Mouse (Mus musculus) common myeloid progenitor, adult 5-6 weeks (primary cell): ENCODE measurements around the gene Ankmy2. TPM values are rescaled to one million over a fixed set of nuclear protein-coding genes. Genes with fewer than 3 reads are reported as not detected.

ENCODE experiments used
- ATAC-seq: replicated peaks from 2 replicates; pipeline ENCODE4 v1.8.0; 2016; ENCODE audit warnings: low read depth, mild to moderate bottlenecking, moderate TSS enrichment, inconsistent platforms; ENCODE audit not compliant: poor library complexity, severe bottlenecking
- total RNA-seq: library from RNA; stranded (forward); fragments of 200-1000, 187-1606 nt; gene quantifications from 2 replicates; pipeline ENCODE4 v1.2.3, GENCODE M21; 2017

The Ankmy2 gene
- total RNA-seq, 1 experiment from 2014 or later: 23.5 TPM

DNA sequence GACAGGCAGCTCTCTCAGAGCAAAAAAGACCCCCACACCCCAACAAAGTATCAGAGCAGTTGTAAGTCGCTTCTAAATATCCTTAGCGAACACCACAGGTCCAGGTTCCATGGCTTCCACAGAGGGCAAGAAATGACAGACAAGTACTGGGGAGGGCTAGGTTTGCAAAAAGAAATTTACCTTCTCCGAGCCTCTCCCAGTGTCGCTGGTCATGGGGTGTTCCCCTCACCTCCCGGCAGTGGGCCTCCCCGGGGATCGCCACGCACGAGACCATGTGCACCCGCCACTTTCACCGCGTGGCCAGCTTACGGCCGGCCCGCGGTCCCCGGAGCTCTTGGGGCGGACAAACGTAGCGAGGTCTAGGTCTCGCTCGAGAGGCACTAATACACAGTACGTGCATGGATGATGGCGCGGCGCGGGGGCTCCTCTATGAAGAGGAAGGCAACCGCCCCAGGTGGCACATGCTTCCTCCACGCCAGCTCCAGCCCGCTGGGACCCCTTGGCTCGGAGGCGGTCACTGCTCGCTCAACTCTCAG is 745 bp upstream of the Ankmy2 start:
- peak; percentile 30 for ATAC-seq

- ATAC-seq: peak; percentile 11
Observed at GRCm38 (mm10) chr12:36157304-36157637, 357 bp downstream of the Ankmy2 start.

DNA sequence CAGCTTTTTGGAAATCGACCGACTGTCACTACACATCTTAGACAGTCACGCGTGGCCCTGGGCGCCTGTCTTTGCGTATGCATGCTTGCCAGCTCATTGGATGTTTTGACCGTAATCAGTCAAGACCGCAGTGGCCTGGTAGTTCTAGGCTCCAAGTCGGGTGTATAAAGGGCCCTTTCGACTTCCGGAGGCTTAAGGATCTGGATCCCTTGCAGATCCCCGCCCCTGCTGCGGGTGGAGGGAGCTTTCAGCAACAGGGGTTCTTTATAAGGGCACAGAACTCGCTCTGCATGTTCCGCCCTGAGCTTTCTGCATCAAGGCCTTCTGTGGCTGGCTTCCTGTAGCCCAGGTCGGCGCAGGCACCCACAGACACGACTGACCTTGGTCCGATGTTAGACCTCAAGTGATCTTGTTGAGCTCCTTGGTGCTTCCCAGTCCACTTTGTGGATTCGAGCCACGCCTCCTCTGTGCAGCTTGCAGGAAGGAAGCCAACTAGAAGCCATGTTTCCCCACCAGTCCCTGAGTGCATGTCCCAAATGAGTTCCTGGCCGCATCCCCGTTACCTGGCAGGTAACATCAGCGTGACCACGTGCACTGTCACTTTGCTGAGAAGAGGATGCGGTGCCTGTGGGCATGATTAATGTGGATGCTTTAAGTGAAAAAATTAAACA is 859 bp downstream of the Ankmy2 start, which contains the start of gene Bzw2:
Gene Bzw2 (minus strand): TSS at position 443 of the 671 bp plus-strand sequence.
- ATAC-seq: peak; percentile 56

GRCm38 (mm10) chr12:36164126-36164791 is 7.3 kb downstream of the Ankmy2 start:
- ATAC-seq: 0 out of 2 replicates have a peak, but pooled peaks have one; percentile 15

GRCm38 (mm10) chr12:36165299-36165698 is 8.4 kb downstream of the Ankmy2 start:
- ATAC-seq: no peak

DNA sequence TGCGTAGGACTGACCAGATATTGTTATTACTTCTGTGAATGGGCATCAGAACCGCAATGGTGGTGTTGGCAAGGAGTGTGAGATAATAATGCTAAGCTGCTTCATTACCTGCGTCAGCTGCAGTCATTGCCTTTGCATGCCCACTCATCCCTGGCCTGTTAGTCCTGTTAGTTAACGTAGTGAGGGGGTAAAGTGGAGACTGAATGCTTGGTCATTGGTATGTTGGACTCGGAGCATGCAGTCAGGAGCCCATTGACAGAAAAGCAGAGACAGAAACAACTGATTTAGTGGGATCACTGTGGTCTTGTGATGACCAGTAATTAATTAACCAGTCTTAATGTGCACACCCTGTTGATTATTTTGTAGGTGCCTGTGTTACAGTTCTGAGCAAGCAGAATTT is 20.3 kb downstream of the Ankmy2 start:
- ATAC-seq: no peak

DNA sequence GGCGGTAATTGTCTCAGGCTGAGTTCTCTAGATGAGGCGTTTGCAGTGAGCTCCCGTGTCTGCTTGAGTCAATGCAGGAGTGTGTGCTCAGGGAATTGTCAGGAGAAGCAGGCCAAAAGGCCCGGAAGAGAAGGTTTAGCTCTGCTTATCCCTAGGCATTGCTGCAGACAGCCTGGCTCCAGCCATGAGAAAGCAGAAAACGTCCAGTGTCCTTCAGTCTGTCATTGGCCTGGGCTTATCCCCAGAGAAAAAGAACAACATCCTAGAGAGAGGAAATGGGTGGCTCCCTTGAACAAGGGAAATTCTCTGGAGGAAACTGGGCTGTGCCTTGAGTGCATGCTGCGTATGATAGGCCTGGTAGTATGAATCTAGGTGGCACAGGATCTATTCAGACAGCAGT is 25.7 kb downstream of the Ankmy2 start:
- no peak for ATAC-seq

DNA sequence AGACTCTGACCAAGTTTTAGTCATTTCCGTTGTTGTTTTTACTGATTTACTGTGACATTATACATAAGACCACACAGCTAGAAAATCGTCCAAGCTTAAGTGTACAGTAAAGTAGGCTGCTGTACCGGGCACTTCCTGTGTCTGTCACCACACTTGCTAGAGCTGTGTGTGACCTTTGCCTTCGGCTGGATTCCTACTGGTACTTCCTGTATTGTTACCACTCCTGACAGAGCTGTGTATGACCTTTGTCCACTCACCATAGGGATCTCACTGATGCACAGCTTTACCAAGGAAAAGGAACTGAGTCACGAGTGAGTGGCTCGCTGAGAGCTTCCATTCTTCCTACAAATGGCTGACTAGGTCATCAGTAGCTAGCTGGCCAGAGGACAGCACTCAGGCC is 30.2 kb downstream of the Ankmy2 start:
- ATAC-seq: no peak

GRCm38 (mm10) chr12:36189610-36190009 is 32.7 kb downstream of the Ankmy2 start:
- no peak for ATAC-seq

DNA sequence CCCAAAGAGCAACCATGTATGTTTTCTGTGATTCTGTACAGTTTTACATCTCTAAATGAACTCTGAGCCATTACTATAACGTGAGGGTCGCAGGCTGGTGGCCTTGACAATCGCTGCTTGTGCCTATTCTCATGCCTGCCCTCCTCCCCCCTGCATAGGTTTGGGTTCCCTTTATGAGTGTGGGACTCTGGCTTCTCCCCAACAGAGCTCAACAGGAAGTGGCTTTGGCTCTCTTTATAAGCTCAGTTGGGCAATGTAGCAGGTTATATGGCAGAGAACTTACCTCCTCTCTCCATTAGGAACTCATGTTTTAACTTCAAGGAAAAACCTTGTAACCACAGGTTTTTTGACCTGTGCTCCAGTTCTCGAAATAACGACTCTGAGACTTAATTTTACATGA is 33.4 kb downstream of the Ankmy2 start:
- ATAC-seq: peak; percentile 93

- ATAC-seq: no peak
Observed at GRCm38 (mm10) chr12:36194976-36195375, 38.1 kb downstream of the Ankmy2 start.

GRCm38 (mm10) chr12:36205579-36206119 is 48.7 kb downstream of the Ankmy2 start:
- peak; percentile 85 for ATAC-seq

DNA sequence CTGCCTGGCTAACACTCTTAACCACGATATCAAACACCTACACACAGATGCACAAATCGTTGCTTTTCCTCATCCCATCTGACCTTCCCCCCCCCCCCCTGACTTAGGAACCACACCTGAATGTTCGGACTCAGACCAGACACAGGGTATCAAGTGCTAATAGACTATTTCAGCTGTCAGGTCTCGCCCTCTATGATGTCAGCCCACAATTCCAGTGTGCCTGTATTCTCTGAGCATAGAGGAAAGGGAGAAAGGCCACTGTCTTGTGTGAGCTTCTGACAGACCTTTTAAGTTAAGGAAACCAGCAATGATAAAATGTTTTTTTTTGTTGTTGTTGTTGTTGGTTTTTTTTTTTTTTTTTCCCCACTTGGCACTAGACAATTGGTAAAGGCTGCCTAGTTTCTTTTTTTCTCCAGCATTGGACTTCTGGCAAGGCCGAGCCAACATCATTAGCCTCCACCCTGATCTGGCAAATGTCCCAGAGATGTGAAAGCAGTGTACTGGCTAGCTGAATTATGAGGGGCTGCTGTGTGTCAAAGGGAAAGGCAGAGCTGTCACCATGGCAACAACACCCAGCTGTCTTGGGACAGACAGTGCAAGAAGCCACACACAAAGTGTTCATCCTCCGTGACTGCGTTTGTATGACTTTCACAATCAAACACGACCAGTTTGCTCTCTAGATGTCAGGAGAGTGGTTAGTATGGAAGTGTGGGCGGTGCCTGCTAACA is 50.3 kb downstream of the Ankmy2 start:
- peak; percentile 84 for ATAC-seq

DNA sequence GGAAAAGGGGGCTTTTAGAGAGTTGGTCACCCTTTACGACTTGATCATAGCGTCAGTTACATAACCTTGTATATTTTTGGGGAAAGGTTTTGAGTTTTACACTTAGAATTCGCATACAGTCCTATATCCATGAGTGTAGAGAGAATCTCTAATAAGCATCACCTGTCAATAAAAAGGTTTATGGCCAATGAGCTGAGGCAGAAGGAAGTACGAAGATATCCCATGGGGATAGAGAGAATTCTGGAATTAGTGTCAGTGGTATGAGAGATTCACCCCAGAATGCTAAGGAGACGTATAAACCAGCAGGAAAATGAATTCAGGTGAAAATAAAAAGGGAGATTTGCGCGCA is 50.9 kb downstream of the Ankmy2 start:
- no peak for ATAC-seq

GRCm38 (mm10) chr12:36208456-36208855 is 51.5 kb downstream of the Ankmy2 start:
- no peak for ATAC-seq

- no peak for ATAC-seq
Observed at GRCm38 (mm10) chr12:36210096-36210495, 53.2 kb downstream of the Ankmy2 start.

- peak; percentile 97 for ATAC-seq
Observed at GRCm38 (mm10) chr12:36214389-36215148, 57.7 kb downstream of the Ankmy2 start.

DNA sequence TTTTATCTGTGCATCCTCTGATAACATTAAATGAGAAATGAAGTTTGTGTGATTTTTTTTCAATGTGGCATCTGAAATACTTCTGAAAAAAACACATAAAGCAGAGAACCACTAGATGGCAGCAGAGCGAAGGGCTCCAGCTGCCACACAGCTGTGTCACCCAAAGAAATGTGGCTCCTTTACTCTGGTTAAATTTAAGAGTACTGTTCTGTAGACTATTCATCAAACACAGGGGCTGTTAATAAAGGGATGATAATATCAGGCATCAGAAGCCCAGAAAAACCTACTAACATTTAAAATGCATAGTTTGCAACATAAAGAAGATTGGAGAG is 58.2 kb downstream of the Ankmy2 start:
- peak; percentile 60 for ATAC-seq

DNA sequence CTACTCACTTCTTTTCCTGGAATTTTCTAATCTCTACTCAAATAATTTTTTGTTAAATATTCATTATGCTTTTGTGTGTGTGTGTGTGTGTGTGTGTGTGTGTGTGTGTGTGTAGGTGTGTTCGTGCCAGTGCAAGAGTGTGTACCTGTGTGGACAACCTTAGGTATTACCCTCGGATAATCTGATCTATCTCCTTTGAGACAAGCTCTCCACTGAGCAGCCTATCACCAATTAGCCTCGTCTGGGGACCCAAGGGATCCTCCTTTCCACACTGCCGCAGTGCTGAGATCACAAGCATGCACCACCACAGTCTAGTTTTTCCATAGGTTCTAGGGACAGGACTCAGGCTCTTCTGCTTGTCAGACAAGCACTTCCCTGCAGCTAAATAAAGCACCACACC is 59.3 kb downstream of the Ankmy2 start:
- no peak for ATAC-seq

DNA sequence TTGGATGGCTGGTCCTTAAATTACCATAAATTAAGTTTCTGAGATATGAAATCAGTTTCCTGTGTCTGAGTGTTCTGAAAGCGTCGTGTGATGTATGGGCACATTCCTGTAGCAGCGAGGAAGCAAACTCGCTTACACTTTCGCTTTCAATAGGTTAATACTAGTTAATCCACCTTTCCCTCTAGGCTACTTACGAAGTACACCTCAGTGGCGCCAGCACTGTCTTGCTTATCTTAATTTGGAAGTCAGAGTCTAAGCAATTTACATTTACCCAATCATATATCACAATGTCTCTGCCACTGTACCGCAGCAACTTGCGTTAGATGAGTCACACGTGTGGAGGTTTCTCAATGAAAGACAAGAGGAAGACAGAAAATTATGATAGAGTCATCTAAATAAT is 60.0 kb downstream of the Ankmy2 start:
- peak; percentile 26; the same call in 1 of the 2 replicates for ATAC-seq
